Mouse (Mus musculus): ENCODE results near the gene Pp2d1. TPM values are rescaled to one million over a fixed set of nuclear protein-coding genes. Genes with fewer than 3 reads are reported as not detected.

Pp2d1 gene
- total and polyA plus RNA-seq, 3 experiments: not detected

DNA sequence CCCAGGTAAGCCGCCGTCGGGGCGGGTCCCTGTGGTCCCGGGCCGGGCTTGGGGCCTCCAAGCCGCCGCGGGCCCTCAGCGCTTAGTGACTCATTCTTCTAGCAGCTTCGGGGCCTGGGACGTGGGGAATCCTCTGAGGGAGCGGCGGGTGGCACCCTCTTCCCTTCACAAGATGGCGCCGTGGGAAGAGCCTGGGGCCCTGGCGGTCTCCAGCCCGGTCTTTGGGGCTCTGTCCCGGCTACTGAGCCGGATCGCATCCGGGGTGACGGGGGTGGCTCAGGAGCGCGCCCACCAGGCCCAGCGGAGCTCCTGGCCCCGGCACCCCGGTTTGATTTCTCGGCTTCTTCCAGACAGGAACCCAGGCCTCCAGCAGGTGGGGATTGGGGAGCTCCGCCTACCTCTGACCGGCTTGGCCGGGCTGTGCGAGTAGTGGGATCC is 59.6 kb downstream of the Pp2d1 start:
- TF ChIP-seq EP300 (IDR thresholded peaks at IDR 0.05; ENCODE audit: insufficient read depth, low read depth, low read length) (no peak), CTCF (IDR thresholded peaks at IDR 0.05) (peak; percentile 42)
- peaks cover 23% of the 10 kb centered on the region for H3K36me3 ChIP-seq (ENCODE audit: control insufficient read depth, insufficient read depth, low read length)
- no peaks in the 10 kb centered on the region; the same call in none of the 2 replicates for H3K79me2 ChIP-seq (replicated peaks; ENCODE audit: control insufficient read depth, insufficient read depth, low read length)
- intact Hi-C loops (cut with DNase I): loop anchor here (1.0 to 2.0 kb wide), 3 partner anchors 17 to 209 kb away; partner anchors contain the start of genes Efhb and Sgo1
- under 1% methylated on average over 33 of the region's 33 CpGs for WGBS
- H3K9ac ChIP-seq (ENCODE audit: low read depth, low read length): peak overlapping the region; percentile 83
- peaks cover 7% of the 10 kb centered on the region for H3K4me1 ChIP-seq (ENCODE audit: control insufficient read depth, insufficient read depth, low read length)
- H3K27me3 ChIP-seq (ENCODE audit: control insufficient read depth, insufficient read depth, low read length): no peaks in the 10 kb centered on the region
- H3K4me3 ChIP-seq: peak overlapping the region; percentile 97
- no peak for DNase-seq
- peak overlapping the region; percentile 99 for H3K27ac ChIP-seq

DNA sequence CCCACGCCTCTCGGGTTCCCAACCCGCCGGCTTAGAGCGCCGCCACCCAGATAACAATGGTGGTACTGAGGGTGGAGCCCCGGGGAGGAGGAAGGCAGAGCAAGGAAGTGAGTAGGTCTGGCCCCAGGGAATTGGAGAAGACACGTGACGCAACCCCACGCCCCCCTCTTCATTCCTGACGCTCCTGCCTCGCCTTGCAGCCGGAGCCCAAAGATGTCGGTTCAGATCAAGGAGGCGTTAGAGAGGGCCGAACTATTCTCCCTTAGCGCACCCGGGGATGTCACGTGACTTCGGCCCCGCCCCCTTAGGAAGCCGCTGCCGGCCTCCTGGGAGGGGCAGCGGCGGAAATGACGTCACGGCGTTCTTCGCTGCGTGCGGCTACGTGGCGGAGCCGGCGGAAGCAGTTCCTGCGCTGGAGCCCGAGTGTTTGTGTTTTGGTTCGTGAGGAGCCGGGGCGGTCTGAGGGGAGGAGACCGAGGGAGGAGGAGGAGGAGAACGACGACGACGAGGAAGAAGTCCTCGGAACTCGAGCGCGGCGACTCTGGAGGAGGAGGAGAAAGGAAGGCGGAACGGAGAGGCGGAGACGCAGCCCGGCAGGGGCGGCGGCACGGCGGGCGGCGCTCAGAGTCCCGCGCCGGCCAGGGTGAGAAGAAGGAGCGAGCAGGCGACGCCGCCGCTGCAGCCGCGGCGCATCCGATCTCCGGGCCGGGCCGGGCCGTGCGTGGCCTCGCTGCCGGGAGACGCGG is 60.2 kb downstream of the Pp2d1 start, which contains the start of gene Rab5a:
Gene Rab5a (plus strand): TSS at position 377 of the 746 bp plus-strand sequence.
- Histone ChIP-seq H3K27me3 (ENCODE audit: control insufficient read depth, insufficient read depth, low read length) (no peaks in the 10 kb centered on the region), H3K27ac (peak within 1 kb of the TSS; percentile 99), H3K4me3 (peak within 1 kb of the TSS; percentile 97), H3K79me2 (replicated peaks; ENCODE audit: control insufficient read depth, insufficient read depth, low read length) (no peaks in the 10 kb centered on the region; the same call in none of the 2 replicates), H3K36me3 (ENCODE audit: control insufficient read depth, insufficient read depth, low read length) (peaks cover 17% of the 10 kb centered on the region), H3K9ac (ENCODE audit: low read depth, low read length) (peak within 1 kb of the TSS; percentile 92), H3K4me1 (ENCODE audit: control insufficient read depth, insufficient read depth, low read length) (peaks cover 7% of the 10 kb centered on the region)
- intact Hi-C loops (cut with DNase I): loop anchor here (1.0 to 2.0 kb wide), 3 partner anchors 16 to 210 kb away; partner anchors contain the start of genes Efhb and Sgo1
- TF ChIP-seq POLR2A (IDR thresholded peaks at IDR 0.05; ENCODE audit: insufficient read depth, low read depth, low read length) (peak; percentile 78), EP300 (IDR thresholded peaks at IDR 0.05; ENCODE audit: insufficient read depth, low read depth, low read length) (peak; percentile 51; the same call in 1 of the 2 replicates), CTCF (IDR thresholded peaks at IDR 0.05) (peak; percentile 44)
- WGBS: under 1% methylated on average over 82 of the region's 82 CpGs
- peak; percentile 99 to 100 for DNase-seq

DNA sequence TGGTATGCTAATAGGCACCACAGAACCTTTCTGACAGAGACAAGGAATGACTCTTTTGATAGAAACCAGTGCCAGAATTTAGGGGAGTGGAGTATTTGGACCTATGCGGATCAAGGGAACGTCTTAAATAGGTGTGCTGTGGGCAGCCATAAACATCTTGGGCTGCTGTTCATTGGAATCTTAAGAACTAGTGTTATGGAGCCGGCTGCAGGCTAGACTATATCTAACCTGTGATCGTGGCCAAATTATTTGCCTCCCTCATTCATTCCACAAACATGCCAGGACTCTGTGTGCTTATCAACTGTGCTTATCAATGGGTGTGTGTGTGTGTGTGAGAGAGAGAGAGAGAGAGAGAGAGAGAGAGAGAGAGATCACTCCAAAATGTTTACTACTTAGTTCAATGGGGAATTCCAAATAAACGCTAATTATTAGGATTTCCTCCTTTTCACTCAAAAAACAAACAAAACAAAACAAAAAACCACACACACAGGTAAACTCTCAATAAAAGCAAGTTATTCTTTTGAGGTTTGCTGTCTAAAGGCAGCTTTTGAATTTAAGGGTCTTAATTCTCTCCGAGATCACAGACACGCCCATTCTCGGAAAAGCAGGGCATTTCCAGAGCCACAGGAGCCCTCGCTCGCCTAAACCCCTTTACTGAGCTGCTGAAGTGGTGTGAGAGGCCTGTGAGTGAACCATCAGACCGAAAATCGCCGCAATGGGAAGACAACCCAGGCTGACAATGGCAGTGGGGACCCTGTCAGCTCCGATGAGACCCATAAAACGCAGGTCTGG is 61.0 kb downstream of the Pp2d1 start:
- Histone ChIP-seq H3K4me1 (ENCODE audit: control insufficient read depth, insufficient read depth, low read length) (peaks cover 7% of the 10 kb centered on the region), H3K4me3 (peak overlapping the region; percentile 97), H3K27ac (peak overlapping the region; percentile 99), H3K9ac (ENCODE audit: low read depth, low read length) (peak overlapping the region; percentile 92), H3K79me2 (replicated peaks; ENCODE audit: control insufficient read depth, insufficient read depth, low read length) (no peaks in the 10 kb centered on the region; the same call in none of the 2 replicates), H3K27me3 (ENCODE audit: control insufficient read depth, insufficient read depth, low read length) (no peaks in the 10 kb centered on the region), H3K36me3 (ENCODE audit: control insufficient read depth, insufficient read depth, low read length) (peaks cover 15% of the 10 kb centered on the region)
- DNase-seq: no peak
- WGBS: 7% methylated on average over 15 of the region's 15 CpGs
- TF ChIP-seq CTCF (IDR thresholded peaks at IDR 0.05): no peak
- no peak for TF ChIP-seq POLR2A (IDR thresholded peaks at IDR 0.05; ENCODE audit: insufficient read depth, low read depth, low read length)
- no peak for TF ChIP-seq EP300 (IDR thresholded peaks at IDR 0.05; ENCODE audit: insufficient read depth, low read depth, low read length)
- intact Hi-C loops (cut with DNase I): loop anchor here (2.0 kb wide), 2 partner anchors 15 to 211 kb away; partner anchors contain the start of genes Efhb and Sgo1

DNA sequence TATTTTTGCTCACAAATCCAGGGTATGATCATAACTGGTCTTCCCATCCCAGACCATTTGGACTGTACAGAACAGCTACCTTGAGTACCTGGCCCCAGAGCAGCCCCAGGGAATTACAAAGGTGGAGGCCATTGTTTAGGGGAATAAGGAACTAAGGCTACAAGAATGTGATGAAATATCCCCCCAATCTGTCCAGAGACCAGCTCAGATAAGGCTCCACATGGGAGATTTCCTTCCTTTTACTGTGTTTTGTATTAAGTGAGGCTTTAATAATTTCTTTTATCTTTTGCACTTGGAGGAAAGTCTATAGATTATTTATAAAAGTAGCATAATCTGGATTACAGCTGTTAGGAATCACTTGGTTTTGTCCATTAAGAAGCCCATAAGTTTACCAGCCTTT is 70.6 kb downstream of the Pp2d1 start:
- Histone ChIP-seq H3K4me3 (no peak overlapping the region), H3K27me3 (ENCODE audit: control insufficient read depth, insufficient read depth, low read length) (no peaks in the 10 kb centered on the region), H3K9ac (ENCODE audit: low read depth, low read length) (no peak overlapping the region), H3K36me3 (ENCODE audit: control insufficient read depth, insufficient read depth, low read length) (no peaks in the 10 kb centered on the region), H3K79me2 (replicated peaks; ENCODE audit: control insufficient read depth, insufficient read depth, low read length) (no peaks in the 10 kb centered on the region), H3K4me1 (ENCODE audit: control insufficient read depth, insufficient read depth, low read length) (no peaks in the 10 kb centered on the region), H3K27ac (no peak overlapping the region)
- TF ChIP-seq POLR2A (IDR thresholded peaks at IDR 0.05; ENCODE audit: insufficient read depth, low read depth, low read length) (no peak), EP300 (IDR thresholded peaks at IDR 0.05; ENCODE audit: insufficient read depth, low read depth, low read length) (no peak), CTCF (IDR thresholded peaks at IDR 0.05) (no peak)
- intact Hi-C loops (cut with DNase I): no loop called here
- no peak for DNase-seq

DNA sequence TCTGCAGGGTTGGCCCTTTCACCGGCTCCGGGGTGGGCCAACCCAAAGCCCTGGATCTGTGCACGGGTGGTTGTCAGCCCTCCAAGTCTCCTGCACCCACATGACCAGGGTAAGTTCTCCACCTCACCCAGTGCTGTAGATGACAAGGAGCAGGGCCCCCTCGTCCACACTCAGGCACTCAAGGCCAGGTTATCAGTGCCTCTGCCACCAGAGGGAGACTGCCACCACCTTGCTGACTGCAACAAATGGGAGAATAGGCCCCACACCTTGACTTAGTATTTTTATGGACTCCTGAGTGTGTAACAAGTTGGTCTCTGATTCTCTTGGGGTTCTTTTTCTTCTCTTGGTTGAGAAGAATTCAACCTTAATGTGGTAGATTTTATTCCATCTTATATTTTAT is 73.7 kb downstream of the Pp2d1 start:
- Histone ChIP-seq H3K4me3 (no peak overlapping the region), H3K27me3 (ENCODE audit: control insufficient read depth, insufficient read depth, low read length) (no peaks in the 10 kb centered on the region), H3K27ac (no peak overlapping the region), H3K36me3 (ENCODE audit: control insufficient read depth, insufficient read depth, low read length) (no peaks in the 10 kb centered on the region), H3K9ac (ENCODE audit: low read depth, low read length) (no peak overlapping the region), H3K79me2 (replicated peaks; ENCODE audit: control insufficient read depth, insufficient read depth, low read length) (no peaks in the 10 kb centered on the region), H3K4me1 (ENCODE audit: control insufficient read depth, insufficient read depth, low read length) (peaks cover 2% of the 10 kb centered on the region; the same call in 1 of the 2 replicates)
- peak; percentile 53 for TF ChIP-seq CTCF (IDR thresholded peaks at IDR 0.05)
- TF ChIP-seq POLR2A (IDR thresholded peaks at IDR 0.05; ENCODE audit: insufficient read depth, low read depth, low read length): no peak
- intact Hi-C loops (cut with DNase I): no loop called here
- 51% methylated on average over 4 of the region's 4 CpGs for WGBS
- no peak for DNase-seq
